Comparison of ENCODE assay signal across 9 mouse cellular contexts in the genomic region with DNA sequence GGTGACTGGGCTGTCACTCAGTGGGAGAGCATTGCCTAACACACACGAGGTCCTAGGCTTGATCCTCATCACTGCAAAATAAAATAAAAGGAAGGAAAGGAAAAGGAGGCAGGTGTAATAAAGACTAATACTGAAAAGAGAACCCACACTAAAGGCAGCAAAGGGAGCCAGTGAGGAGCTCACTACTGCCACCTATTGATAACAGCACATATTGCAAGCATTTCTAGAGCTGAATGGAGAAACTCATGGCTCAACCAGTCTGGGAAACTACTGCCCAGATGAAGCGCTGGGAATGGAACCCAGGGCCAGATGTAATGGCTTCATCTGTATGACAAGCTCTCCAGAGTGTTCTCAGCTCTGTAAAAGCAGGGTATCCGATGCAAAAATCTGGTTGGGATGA. TPM values are rescaled to one million over a fixed set of nuclear protein-coding genes. Genes with fewer than 3 reads are reported as not detected.
DNase-seq lines count a peak whose midpoint lies in the region; ATAC-seq and TF ChIP-seq lines count a peak whose summit lies in the region.
"Had no signal": no experiment of that assay in that cellular context is flagged by ENCODE, and none has a peak within 500 bp of the region (broad histone marks: within the 10 kb centered on the region; RNA-seq: fewer than 3 reads in every experiment).

No protein-coding gene starts in this region.

- no peak overlapping the region for H3K9ac ChIP-seq in liver, embryonic 14.5 days (replicated peaks)
- no peak overlapping the region for H3K9ac ChIP-seq in liver, embryonic 11.5 days (ENCODE audit: low read depth, low read length)
- H3K9ac ChIP-seq in heart, embryonic 11.5 days (ENCODE audit: low read depth, low read length), result no peak overlapping the region
- H3K9ac ChIP-seq in hindbrain, embryonic 13.5 days, result no peak overlapping the region

- H3K4me3 ChIP-seq in liver, embryonic 14.5 days (ENCODE audit: insufficient read depth in 1 of 2, low read depth in 2 of 2, low read length in 2 of 2), result no peak overlapping the region
- no peak overlapping the region for H3K4me3 ChIP-seq in liver, embryonic 11.5 days (ENCODE audit: low read depth, low read length)
- H3K4me3 ChIP-seq in heart, embryonic 11.5 days (ENCODE audit: low read depth, low read length), result no peak overlapping the region
- no peak overlapping the region for H3K4me3 ChIP-seq in hindbrain, embryonic 13.5 days
- H3K4me3 ChIP-seq: myocyte had no signal

- no peaks in the 10 kb centered on the region for H3K9me3 ChIP-seq in liver, embryonic 14.5 days (ENCODE audit: control insufficient read depth, low read length)
- H3K9me3 ChIP-seq in liver, embryonic 11.5 days (ENCODE audit: control insufficient read depth, low read length), result no peaks in the 10 kb centered on the region
- H3K9me3 ChIP-seq in heart, embryonic 11.5 days (replicated peaks; ENCODE audit: control insufficient read depth, low read length), result no peaks in the 10 kb centered on the region
- H3K9me3 ChIP-seq in hindbrain, embryonic 13.5 days, result no peaks in the 10 kb centered on the region

- H3K36me3 ChIP-seq in liver, embryonic 14.5 days (replicated peaks; ENCODE audit: control insufficient read depth, insufficient read depth, low read depth), result no peaks in the 10 kb centered on the region
- no peaks in the 10 kb centered on the region; the same call in 1 of the 2 replicates for H3K36me3 ChIP-seq in liver, embryonic 11.5 days (ENCODE audit: control insufficient read depth, insufficient read depth, low read length)
- peaks cover 25% of the 10 kb centered on the region for H3K36me3 ChIP-seq in heart, embryonic 11.5 days (ENCODE audit: control insufficient read depth, insufficient read depth, low read length)
- H3K36me3 ChIP-seq in hindbrain, embryonic 13.5 days, result no peaks in the 10 kb centered on the region

- WGBS in liver, embryonic 14.5 days (ENCODE audit: insufficient replicate concordance), result 32% methylated on average over 3 of the region's 3 CpGs
- WGBS in liver, embryonic 11.5 days, result 40% methylated on average over 3 of the region's 3 CpGs
- WGBS in heart, embryonic 11.5 days (ENCODE audit: insufficient replicate concordance), result 41% methylated on average over 3 of the region's 3 CpGs
- 52% methylated on average over 3 of the region's 3 CpGs for WGBS in hindbrain, embryonic 13.5 days

- no peaks in the 10 kb centered on the region for H3K27me3 ChIP-seq in liver, embryonic 14.5 days (ENCODE audit: control insufficient read depth, insufficient read depth, low read length)
- no peaks in the 10 kb centered on the region for H3K27me3 ChIP-seq in liver, embryonic 11.5 days (replicated peaks; ENCODE audit: control insufficient read depth, insufficient read depth, low read length)
- no peaks in the 10 kb centered on the region for H3K27me3 ChIP-seq in heart, embryonic 11.5 days (ENCODE audit: control insufficient read depth, insufficient read depth, low read length)
- H3K27me3 ChIP-seq in hindbrain, embryonic 13.5 days, result no peaks in the 10 kb centered on the region

- no peak for TF ChIP-seq EP300 in liver, embryonic 14.5 days (IDR thresholded peaks at IDR 0.05; ENCODE audit: low read depth)

- H3K4me1 ChIP-seq in liver, embryonic 14.5 days (replicated peaks; ENCODE audit: control insufficient read depth in 2 of 2, insufficient read depth in 2 of 2, low read length in 1 of 2), result no peaks in the 10 kb centered on the region
- no peaks in the 10 kb centered on the region for H3K4me1 ChIP-seq in liver, embryonic 11.5 days (replicated peaks; ENCODE audit: control insufficient read depth, insufficient read depth, low read length)
- no peaks in the 10 kb centered on the region for H3K4me1 ChIP-seq in heart, embryonic 11.5 days (ENCODE audit: control insufficient read depth, insufficient read depth, low read length)
- H3K4me1 ChIP-seq in hindbrain, embryonic 13.5 days (replicated peaks), result no peaks in the 10 kb centered on the region

- DNase-seq in cerebellum, adult 9-10 months, result peak; percentile 40
- DNase-seq in cerebellum, adult 9-11 months, result no peak
- DNase-seq in liver, embryonic 14.5 days (ENCODE audit: low read depth in 3 of 3, low spot score in 3 of 3), result no peak
- no peak for DNase-seq in liver, embryonic 11.5 days (ENCODE audit: low spot score)
- DNase-seq in T-cell, adult 2 months (ENCODE audit: low spot score), result peak; percentile 39

- H3K27ac ChIP-seq in liver, embryonic 14.5 days, result no peak overlapping the region
- H3K27ac ChIP-seq in liver, embryonic 11.5 days (ENCODE audit: low read depth, low read length), result no peak overlapping the region
- 0 out of 2 replicates have a peak overlapping the region, but pooled peaks have one; percentile 35 for H3K27ac ChIP-seq in heart, embryonic 11.5 days (ENCODE audit: low read depth, low read length)
- H3K27ac ChIP-seq in hindbrain, embryonic 13.5 days, result no peak overlapping the region

- ATAC-seq in liver, embryonic 14.5 days (ENCODE audit: insufficient read depth), result no peak
- no peak for ATAC-seq in liver, embryonic 11.5 days (replicated peaks; ENCODE audit: low FRiP score)
- no peak for ATAC-seq in heart, embryonic 11.5 days (replicated peaks; ENCODE audit: insufficient number of reproducible peaks, low FRiP score, low TSS enrichment)
- ATAC-seq in megakaryocyte progenitor cell, adult 5-6 weeks (replicated peaks; ENCODE audit: poor library complexity), result peak; percentile 97
- ATAC-seq in hindbrain, embryonic 13.5 days (ENCODE audit: low FRiP score), result no peak

- no peak overlapping the region for H3K4me2 ChIP-seq in liver, embryonic 14.5 days (ENCODE audit: low read depth)
- no peak overlapping the region for H3K4me2 ChIP-seq in liver, embryonic 11.5 days
- no peak overlapping the region for H3K4me2 ChIP-seq in heart, embryonic 11.5 days
- no peak overlapping the region for H3K4me2 ChIP-seq in hindbrain, embryonic 13.5 days

- TF ChIP-seq CTCF in liver, embryonic 14.5 days (IDR thresholded peaks at IDR 0.05; ENCODE audit: low read depth), result peak; percentile 84

RNA-seq across cellular contexts. Expression of gene Mtr, which starts 15.0 kb away (rescaled TPM):
- polyA plus RNA-seq in liver, embryonic 14.5 days (2012; rRNA removed), result 3.5 and 4.0 TPM in 2 replicates
- polyA plus RNA-seq in liver, embryonic 14.5 days (2014; fragmentation: Nextera tagmentation; extraction: Ambion mirVana), result 9.6 and 11.7 TPM in 2 replicates
- 18.2 and 21.5 TPM in 2 replicates for polyA plus RNA-seq in liver, embryonic 11.5 days (2014; fragmentation: Nextera tagmentation; extraction: Ambion mirVana)
- 17.7 and 19.9 TPM in 2 replicates for polyA plus RNA-seq in heart, embryonic 11.5 days (2014; fragmentation: Nextera tagmentation; extraction: Ambion mirVana)
- 23.8 and 24.4 TPM in 2 replicates for total RNA-seq in megakaryocyte progenitor cell, adult 5-6 weeks (2015)
- 36.5 and 42.5 TPM in 2 replicates for total RNA-seq in megakaryocyte progenitor cell, adult 5-6 weeks (2017)
- polyA plus RNA-seq in hindbrain, embryonic 13.5 days (2015; fragmentation: Nextera tagmentation; extraction: Ambion mirVana), result 5.0 and 5.5 TPM in 2 replicates

Comparison
In these comparisons a context has a peak if more than half of its experiments do, and no peak if none do; other contexts are left out.
1. DNase-seq: peak in cerebellum, adult 9-10 months (single experiment) and T-cell, adult 2 months (single experiment); none in cerebellum, adult 9-11 months (single experiment), liver, embryonic 14.5 days (0 of 3) and liver, embryonic 11.5 days (single experiment).